Mouse (Mus musculus): ENCODE measurements around the gene Rassf10.
"Not testable (repeated sequence)": the region's sequence is repeated elsewhere in the genome, so short reads cannot be mapped to it uniquely, and the experiment has no call there.

Rassf10 gene

GRCm38 (mm10) chr7:112953777-112954291 lies at the start of gene Rassf10:
Gene Rassf10, plus strand, starts transcription at chr7:112953962.
- no peak for DNase-seq (ENCODE audit: low spot score in 2 of 2)

GRCm38 (mm10) chr7:112906848-112907247 lies 46.9 kb upstream of the Rassf10 start:
- DNase-seq (ENCODE audit: low spot score in 2 of 2) = no peak

GRCm38 (mm10) chr7:112907468-112907867 lies 46.3 kb upstream of the Rassf10 start:
- DNase-seq (ENCODE audit: low spot score in 2 of 2) = no peak

DNA sequence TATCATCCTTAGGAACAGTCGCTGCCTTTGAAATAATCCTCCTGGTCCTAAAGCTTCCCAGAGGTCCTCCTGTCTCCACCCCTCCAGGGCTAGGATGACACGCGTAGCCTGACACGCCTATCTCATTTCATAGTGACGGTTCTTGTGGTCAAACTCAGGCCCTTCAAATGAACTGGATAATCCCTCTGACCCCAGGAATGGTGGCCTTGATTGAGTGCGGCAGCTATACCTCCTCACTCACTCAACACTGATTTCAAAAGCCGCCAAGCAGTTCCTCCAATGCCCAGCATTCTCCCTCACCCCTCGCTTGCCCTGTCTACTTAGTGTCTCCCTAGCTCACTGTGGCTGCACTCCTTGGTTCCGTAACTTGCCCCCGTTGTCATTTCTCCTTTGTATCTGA lies 44.6 kb upstream of the Rassf10 start:
- no peak for DNase-seq (ENCODE audit: low spot score in 2 of 2)

DNA sequence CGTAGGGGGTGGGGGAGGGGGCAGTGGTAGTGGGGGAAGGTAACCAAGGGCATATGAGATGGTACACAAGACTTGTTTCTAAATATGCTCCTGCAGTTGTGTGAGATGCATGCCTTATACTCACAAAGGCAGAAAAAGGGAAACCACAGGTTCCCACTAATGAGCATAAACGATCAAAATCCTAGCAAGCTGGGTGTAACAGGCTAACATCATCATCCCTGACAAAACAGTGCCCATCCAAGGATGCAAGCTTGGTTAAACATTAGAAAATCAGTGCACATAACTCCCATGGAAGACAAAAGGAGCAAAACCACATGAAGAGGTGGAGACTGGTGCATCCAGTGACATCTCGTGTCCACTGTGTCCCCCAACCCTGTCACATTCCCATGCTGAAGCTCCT lies 40.8 kb upstream of the Rassf10 start:
- DNase-seq (ENCODE audit: low spot score in 2 of 2) = no peak

- DNase-seq (ENCODE audit: low spot score in 2 of 2) = no peak
Observed at GRCm38 (mm10) chr7:112915571-112915970, 38.2 kb upstream of the Rassf10 start.

DNA sequence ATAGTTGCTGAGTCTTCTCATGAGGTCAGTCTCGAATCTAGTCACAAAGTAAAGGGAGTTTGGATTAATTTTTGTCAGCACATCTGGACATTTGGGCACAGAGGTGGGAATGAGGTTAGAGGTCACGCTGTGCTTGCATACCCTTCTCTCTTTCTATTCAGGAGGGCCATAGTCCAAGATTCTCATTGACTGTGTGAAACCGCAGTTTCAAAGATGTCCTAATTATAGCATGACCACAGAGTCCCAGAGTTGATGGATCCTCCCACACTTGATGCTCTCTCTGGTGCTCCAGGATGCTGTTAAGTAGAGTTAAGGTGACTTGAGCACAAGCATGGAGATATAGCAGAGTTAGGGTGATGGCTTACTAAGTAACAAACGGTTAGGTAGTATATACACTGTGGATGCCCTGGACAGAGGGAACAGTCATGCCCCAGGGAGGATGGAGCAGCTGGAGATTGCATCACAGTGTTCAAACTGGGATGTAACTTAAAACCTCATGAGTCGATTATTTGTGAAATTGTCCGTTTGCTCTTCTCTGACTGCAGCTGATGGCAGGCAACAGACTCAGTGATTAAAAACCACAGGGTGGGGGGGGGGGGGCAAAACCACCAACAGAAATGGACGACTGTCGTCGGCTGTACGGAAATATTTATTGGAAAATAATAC lies 36.0 kb upstream of the Rassf10 start:
- DNase-seq (ENCODE audit: low spot score in 2 of 2) = no peak

DNA sequence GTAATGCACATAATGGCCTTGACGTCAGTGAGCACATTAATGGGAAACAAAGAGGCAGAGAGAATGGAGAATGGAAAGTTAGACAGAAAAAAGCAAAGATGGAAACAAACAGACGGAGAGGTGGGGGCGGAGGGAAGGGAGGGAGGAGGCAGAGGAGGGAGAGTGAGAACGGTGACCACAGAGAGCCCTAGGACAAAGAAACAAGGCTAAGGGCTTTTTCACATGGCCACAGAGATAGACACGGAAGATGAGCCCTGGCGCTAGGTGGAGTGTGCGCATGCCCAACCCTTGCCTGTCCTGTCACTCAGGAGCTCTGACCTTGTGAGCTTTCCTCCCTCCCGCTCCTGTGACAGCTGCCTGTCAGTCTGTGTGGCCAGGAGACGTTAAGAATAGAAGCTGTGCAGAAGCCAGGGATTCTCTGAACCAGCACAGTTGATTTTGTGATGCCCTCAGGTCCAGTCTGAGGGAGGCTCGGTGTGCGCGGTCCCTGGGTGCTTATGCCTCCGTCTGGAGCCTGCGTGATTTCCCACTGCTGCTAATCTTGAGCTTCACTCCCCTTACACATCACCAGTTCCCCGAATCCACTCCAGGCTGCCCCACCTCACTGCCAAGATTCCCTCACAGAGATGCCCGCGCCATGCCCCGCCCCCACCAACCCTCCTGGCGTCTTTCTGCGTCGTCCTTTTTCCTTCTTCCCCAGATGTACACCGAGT lies 35.3 kb upstream of the Rassf10 start:
- no peak for DNase-seq (ENCODE audit: low spot score in 2 of 2)

GRCm38 (mm10) chr7:112919845-112920244 lies 33.9 kb upstream of the Rassf10 start:
- DNase-seq (ENCODE audit: low spot score in 2 of 2) = no peak

- no peak for DNase-seq (ENCODE audit: low spot score in 2 of 2)
Observed at GRCm38 (mm10) chr7:112922801-112923200, 31.0 kb upstream of the Rassf10 start.

- no peak for DNase-seq (ENCODE audit: low spot score in 2 of 2)
Observed at GRCm38 (mm10) chr7:112923712-112924111, 30.1 kb upstream of the Rassf10 start.

DNA sequence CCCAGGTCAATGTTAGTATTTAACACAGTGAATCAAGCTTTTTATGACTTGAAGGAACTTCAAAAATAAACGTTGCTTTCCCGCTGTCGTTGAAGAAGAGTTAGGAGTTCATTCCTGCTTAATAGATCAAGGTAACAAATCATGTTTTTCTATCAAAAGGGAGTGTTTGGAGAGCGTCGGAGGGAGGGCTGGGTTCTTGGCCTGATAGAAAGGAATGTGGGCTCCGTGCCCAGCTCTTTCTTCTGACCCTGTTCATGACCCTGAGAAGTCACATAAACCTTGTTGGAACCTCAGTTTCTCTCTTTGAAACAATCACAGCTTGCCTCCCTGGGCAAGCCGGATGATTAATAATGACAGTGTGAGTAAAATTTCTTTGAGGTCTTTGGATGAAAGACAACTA lies 23.1 kb upstream of the Rassf10 start:
- DNase-seq (ENCODE audit: low spot score in 2 of 2) = no peak

DNA sequence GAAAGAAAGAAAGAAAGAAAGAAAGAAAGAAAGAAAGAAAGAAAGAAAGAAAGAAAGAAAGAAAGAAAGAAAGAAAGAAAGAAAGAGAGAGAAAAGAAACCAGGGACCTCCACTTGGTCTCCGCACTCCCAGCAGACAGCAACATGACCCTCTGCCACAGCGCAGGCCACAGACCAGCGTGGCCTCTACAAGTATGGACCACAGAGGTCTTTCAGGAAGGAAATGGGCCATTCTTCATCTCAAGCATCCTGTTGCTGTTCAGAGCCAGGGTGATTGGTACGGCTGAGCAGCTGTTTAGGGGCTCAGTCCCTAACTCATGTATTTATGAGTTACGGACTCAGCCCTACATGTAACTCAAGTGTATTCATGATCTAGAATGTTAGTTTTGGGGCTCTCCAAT lies 17.9 kb upstream of the Rassf10 start:
- not testable (repeated sequence) for DNase-seq (ENCODE audit: low spot score in 2 of 2)

DNA sequence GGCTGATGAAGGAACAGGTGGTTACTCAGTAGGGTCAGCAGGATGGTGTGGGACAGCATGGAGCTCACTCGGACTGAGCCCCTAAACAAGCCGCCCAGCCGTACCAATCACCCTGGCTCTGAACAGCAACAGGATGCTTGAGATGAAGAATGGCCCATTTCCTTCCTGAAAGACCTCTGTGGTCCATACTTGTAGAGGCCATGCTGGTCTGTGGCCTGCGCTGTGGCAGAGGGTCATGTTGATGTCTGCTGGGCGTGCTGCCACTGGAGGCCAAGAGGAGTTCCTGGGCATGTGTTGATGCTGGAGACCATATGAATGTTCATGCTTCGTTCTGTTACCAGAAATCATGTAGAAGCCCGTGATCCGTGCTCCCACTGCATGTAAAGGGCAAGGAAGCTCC lies 16.7 kb upstream of the Rassf10 start:
- no peak for DNase-seq (ENCODE audit: low spot score in 2 of 2)

DNA sequence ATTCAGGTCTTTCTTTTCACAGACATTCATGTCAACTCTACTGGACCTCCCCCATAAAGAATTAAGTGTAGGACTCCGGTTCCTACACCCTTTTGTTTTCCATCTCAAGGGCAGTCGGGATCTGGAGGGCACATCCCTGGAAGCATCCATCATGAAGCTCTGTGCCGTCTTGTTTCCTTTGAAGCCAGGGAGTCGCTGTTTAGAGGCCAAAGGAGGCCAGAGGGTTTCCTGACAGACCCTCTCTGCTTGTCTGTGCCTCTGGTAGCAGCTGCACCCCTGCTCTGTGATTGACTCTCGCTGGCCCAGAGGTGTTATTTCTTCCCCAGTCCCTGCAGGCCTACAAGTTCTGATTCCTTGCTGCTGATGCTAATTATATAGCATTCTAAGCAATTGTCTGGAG lies 14.8 kb upstream of the Rassf10 start:
- no peak for DNase-seq (ENCODE audit: low spot score in 2 of 2)

DNA sequence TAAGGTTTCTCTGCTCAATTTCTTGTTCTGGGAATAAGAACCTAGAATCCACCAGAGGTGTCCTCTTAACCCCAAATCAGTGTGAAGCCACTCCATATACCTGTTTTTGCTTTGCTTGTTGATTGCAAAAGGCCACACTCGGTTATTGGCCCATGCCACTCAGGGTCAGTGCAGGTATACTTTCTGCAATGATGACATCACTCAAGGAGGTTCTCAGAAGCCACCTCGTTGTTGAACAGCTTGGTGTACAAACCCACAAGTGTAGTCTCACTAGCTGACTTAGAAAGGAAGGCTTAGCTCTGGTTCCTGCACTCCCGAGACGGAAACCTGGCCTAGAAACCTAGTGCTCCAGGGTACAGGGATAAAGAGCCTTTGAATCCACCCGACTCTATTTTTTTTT lies 11.2 kb upstream of the Rassf10 start:
- DNase-seq (ENCODE audit: low spot score in 2 of 2) = no peak

DNA sequence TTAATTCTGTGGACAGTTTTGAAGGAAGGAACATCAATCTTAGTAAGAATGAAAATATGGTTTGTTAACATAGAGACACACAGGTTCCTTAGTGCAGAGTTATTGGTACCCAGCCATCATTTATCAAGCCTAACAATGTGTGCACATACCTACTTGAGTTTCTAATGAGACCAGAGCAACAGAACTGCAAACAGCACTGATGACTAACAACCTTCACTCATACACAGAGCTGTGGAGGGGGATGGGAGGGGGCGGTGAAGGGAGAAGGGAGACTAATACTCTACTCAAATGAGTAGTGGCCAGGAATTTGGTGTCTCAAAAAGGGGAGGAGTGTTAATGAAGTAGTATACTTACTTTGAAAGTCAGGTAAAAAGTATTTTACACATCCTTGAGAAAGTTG lies 10.7 kb upstream of the Rassf10 start:
- no peak for DNase-seq (ENCODE audit: low spot score in 2 of 2)

DNA sequence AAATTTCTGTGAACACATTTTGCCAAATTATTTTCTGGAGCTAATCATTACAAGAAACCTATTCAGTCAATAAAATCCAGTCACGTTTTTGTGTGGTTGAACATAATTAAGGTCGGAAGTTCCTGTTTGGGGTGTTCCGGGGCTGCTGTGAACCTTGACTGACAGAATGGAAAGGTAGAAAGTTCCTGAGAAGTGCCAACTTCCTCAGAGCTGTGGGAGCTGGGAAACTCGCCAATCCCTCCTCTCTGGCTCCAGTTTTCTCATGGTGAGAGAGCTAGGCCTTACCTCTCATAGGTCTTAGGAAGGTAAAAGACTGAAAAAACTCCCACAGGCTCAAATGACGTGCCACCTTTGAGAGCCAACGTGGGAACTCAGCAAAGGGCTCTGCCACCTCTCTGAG lies 7.1 kb upstream of the Rassf10 start:
- DNase-seq (ENCODE audit: low spot score in 2 of 2) = no peak

DNA sequence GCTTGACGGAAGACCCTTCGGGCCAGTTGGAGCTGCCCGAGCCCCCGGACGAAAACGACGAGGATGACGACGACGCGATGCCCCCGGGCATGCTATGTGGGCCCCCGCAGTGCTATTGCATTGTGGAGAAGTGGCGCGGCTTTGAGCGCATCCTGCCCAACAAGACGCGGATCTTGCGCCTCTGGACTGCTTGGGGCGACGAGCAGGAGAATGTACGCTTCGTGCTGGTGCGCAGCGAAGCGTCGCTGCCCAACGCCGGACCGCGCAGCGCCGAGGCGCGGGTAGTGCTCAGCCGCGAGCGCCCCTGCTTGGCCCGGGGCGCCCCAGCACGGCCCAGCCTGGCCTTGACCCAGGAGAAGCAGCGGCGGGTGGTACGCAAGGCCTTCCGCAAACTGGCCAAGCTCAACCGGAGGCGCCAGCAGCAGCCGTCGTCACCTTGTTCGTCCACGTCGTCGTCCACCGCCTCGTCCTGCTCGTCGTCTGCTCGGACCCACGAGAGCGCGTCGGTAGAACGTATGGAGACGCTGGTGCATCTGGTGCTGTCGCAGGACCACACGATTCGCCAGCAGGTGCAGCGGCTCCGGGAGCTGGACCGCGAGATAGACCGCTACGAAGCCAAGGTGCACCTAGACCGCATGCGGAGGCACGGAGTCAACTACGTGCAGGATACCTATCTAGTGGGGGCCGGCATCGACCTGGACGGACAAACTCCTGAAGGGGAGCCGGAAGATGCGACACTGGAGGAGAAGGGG lies 765 bp downstream of the Rassf10 start:
- DNase-seq (ENCODE audit: low spot score in 2 of 2) = no peak

GRCm38 (mm10) chr7:112955103-112955827 lies 1.5 kb downstream of the Rassf10 start:
- no peak for DNase-seq (ENCODE audit: low spot score in 2 of 2)

- DNase-seq (ENCODE audit: low spot score in 2 of 2) = no peak
Observed at GRCm38 (mm10) chr7:112955955-112956354, 2.2 kb downstream of the Rassf10 start.

DNA sequence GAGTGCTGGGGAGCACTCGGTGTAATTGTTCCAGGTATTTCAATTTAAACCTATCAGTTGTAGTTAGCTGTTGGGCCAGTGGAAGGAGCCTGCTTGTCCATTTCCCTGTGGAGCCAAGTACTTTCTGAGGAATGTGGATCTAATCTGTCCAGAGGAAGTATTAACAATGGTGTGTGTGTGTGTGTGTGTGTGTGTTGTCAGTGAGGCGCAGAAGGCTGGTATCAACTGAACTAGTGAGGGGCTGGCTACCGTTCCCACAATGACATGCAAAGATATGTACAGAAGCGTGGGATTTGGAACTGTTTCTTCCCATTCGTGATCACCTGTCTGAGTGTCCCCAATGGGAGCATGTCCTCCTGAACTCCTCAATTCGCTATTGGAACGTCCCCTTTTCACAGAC lies 3.2 kb downstream of the Rassf10 start:
- DNase-seq (ENCODE audit: low spot score in 2 of 2) = no peak

Data from spleen, postnatal 14 days (tissue).